Mouse (Mus musculus): Measurements from ENCODE around the gene Macrod2. TPM values are rescaled to one million over a fixed set of nuclear protein-coding genes. Genes with fewer than 3 reads are reported as not detected.

Macrod2 gene
- total and polyA plus RNA-seq, 2 experiments from 2014 or later = 49.7 to 80.7 TPM

DNA sequence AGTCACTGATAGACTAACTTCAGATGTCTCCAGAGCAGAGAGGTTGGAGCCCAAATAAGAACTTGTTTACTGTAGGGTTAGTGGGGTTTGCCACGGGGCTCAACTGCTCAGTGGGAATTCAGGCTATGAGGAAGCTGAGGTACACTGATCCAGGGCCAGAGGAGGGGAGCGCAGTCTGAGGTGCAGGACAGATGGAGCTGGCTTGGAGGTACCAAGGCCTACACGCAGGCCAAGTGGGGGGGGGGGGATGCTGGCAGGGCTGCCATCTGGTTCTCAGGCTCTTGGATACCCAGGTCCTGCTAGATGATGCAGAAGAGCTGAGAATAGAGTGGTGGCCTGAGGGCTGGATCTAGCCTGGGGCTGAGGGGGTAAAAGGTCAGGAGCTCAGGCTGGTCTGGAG lies 1931.6 kb downstream of the Macrod2 start:
- no peak overlapping the region for H3K27ac ChIP-seq (ENCODE audit: low read depth, low read length)
- no peaks in the 10 kb centered on the region for H3K36me3 ChIP-seq (ENCODE audit: insufficient read depth)
- H3K4me3 ChIP-seq (ENCODE audit: low read depth, low read length) = no peak overlapping the region
- H3K9ac ChIP-seq = no peak overlapping the region
- no peak for ATAC-seq
- DNase-seq = no peak
- H3K27me3 ChIP-seq (ENCODE audit: insufficient read depth, low read length) = no peaks in the 10 kb centered on the region
- no peak overlapping the region for H3K4me2 ChIP-seq (ENCODE audit: low read depth)
- 96% methylated on average over 3 of the region's 3 CpGs for WGBS
- no peaks in the 10 kb centered on the region for H3K4me1 ChIP-seq (ENCODE audit: insufficient read depth)
- no peak for TF ChIP-seq CTCF (IDR thresholded peaks at IDR 0.05; ENCODE audit: low read depth)
- H3K9me3 ChIP-seq (ENCODE audit: low read length) = no peaks in the 10 kb centered on the region

DNA sequence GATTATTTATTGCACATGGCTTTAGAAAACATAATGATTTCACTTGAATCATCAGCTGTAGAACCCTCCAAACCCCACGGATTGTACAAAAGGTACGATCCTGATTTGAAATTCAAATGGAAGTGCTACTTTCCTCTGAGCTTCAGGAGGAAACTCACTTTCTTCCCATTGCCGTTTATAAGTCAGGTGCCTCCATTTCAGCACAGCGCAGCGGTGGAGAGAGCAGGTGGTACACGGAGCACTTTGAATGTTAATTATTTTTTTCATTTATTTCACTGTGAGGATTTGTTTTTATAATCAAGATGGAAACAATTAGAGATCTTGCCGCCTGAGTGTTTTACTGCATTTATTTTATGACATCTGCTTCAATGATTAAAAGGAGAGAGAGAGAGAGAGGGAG lies 1934.7 kb downstream of the Macrod2 start:
- Histone ChIP-seq H3K9me3 (ENCODE audit: low read length) (no peaks in the 10 kb centered on the region), H3K4me3 (ENCODE audit: low read depth, low read length) (no peak overlapping the region), H3K36me3 (ENCODE audit: insufficient read depth) (no peaks in the 10 kb centered on the region), H3K9ac (no peak overlapping the region), H3K27ac (ENCODE audit: low read depth, low read length) (no peak overlapping the region), H3K4me1 (ENCODE audit: insufficient read depth) (no peaks in the 10 kb centered on the region; the same call in 1 of the 2 replicates), H3K27me3 (ENCODE audit: insufficient read depth, low read length) (no peaks in the 10 kb centered on the region), H3K4me2 (ENCODE audit: low read depth) (no peak overlapping the region)
- ATAC-seq (peak; percentile 47; the same call in 1 of the 2 replicates), DNase-seq (peak; percentile 41)
- WGBS = 29% methylated on average over 7 of the region's 7 CpGs
- no peak for TF ChIP-seq CTCF (IDR thresholded peaks at IDR 0.05; ENCODE audit: low read depth)

DNA sequence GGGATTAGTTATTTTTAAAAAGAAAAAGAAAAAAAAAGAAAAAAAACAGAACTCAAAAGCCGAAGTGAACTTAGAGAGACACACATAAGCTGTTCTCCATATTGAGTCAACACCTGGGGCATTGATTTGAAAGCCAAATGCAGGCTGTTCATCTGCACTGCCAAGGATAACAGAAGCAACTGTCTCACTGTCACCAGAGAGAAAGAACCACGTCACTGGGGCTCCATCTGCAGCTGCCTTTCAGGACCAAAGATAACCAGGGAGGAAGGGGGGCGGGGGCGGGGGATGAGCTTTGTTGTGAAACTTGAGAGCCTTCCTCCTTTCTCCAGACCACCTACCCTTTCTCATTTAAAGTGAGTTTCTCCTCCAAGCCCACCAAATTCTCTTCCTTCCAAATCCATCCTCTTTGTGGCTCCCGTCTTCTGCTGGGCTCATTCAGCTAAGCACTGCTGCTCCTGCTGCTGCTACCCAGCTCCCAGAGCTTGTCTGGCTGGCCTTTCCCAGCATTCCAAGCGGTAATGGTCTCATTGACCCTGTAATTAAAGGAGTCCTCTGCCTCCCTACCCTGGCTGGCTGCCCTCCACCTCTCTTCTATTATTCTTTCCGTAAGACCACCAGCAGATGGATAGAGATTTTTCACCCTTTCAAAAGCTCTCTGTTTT lies 1939.5 kb downstream of the Macrod2 start:
- Histone ChIP-seq H3K36me3 (ENCODE audit: insufficient read depth) (no peaks in the 10 kb centered on the region), H3K4me2 (ENCODE audit: low read depth) (peak overlapping the region; percentile 16; the same call in 1 of the 2 replicates), H3K4me3 (ENCODE audit: low read depth, low read length) (no peak overlapping the region), H3K9ac (no peak overlapping the region), H3K9me3 (ENCODE audit: low read length) (no peaks in the 10 kb centered on the region), H3K27ac (ENCODE audit: low read depth, low read length) (peak overlapping the region; percentile 81), H3K27me3 (ENCODE audit: insufficient read depth, low read length) (no peaks in the 10 kb centered on the region), H3K4me1 (ENCODE audit: insufficient read depth) (peaks cover 4% of the 10 kb centered on the region; the same call in 1 of the 2 replicates)
- DNase-seq = peak; percentile 89
- 0 out of 2 replicates have a peak, but pooled peaks have one; percentile 19 for TF ChIP-seq CTCF (IDR thresholded peaks at IDR 0.05; ENCODE audit: low read depth)
- WGBS = 4% methylated on average over 7 of the region's 7 CpGs
- ATAC-seq = peak; percentile 91

DNA sequence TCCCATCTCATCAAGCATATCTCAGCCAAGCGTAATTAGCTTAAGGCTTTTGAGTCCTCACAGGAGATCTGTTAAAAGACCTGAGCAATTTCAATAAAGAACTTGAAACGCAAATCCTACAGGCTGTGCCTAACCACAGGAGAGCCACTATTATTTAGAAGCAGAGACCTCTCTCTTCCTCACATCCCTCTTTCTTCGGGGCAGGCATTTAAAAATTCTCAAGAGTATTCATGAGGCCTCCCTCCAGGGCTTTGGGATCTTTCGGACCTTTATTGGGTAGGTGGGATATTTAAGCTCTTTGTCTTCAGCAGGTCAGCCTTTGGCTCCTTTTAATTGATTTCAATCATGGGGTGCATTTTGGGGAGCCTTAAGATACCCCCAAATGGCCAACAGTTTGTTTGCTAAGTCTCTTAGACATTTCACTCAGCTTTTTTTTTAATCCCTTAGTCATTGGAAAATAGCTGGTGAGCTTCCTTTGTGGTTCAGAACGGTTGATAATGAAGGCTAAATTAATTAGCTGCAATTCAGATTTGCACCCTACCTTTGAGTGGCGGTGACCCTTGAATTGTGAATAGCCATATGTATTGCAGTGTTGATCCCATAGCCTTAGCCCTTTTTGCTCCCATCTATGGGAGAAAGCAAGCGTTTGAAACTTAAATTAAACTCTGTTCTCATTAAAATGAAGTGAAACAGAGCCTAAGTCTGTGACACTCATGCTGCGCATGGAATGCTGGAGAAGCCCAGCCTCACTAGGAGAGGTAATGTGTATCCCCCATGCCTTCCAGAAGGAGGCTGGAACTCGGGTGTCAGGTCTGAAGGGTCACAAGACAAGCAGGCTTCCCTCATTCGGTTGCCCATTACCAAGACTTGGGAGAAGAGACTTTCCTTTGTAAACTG lies 1940.2 kb downstream of the Macrod2 start:
- Histone ChIP-seq H3K4me3 (ENCODE audit: low read depth, low read length) (no peak overlapping the region), H3K4me2 (ENCODE audit: low read depth) (no peak overlapping the region), H3K36me3 (ENCODE audit: insufficient read depth) (no peaks in the 10 kb centered on the region), H3K4me1 (ENCODE audit: insufficient read depth) (peaks cover 4% of the 10 kb centered on the region; the same call in 1 of the 2 replicates), H3K9ac (no peak overlapping the region), H3K9me3 (ENCODE audit: low read length) (no peaks in the 10 kb centered on the region), H3K27me3 (ENCODE audit: insufficient read depth, low read length) (no peaks in the 10 kb centered on the region), H3K27ac (ENCODE audit: low read depth, low read length) (peak overlapping the region; percentile 81)
- DNase-seq (peak; percentile 14), ATAC-seq (no peak)
- 11% methylated on average over 10 of the region's 10 CpGs for WGBS
- TF ChIP-seq CTCF (IDR thresholded peaks at IDR 0.05; ENCODE audit: low read depth) = no peak

DNA sequence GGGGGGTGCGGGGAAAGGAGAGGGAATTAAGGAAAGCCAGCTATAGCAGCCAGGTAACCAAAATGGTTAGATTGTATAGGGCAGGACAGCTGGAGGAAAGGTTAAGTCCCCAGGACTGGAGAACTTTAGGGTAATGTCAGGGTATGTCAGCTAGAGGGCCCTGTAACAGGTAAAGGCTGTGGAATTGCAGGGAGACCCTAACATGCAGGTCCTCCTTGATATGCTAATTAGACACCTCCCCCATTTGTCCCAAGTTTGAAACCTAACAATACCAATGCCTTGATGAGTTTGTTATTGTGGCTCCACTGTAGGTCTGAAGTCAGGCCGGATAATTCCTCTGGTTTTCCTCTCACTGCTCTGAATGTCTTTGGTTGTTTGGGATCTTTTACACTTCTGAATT lies 1948.9 kb downstream of the Macrod2 start:
- ATAC-seq = no peak
- DNase-seq = no peak
- Histone ChIP-seq H3K9ac (no peak overlapping the region), H3K4me2 (ENCODE audit: low read depth) (no peak overlapping the region), H3K9me3 (ENCODE audit: low read length) (no peaks in the 10 kb centered on the region), H3K27me3 (ENCODE audit: insufficient read depth, low read length) (no peaks in the 10 kb centered on the region; the same call in 1 of the 2 replicates), H3K36me3 (ENCODE audit: insufficient read depth) (no peaks in the 10 kb centered on the region), H3K27ac (ENCODE audit: low read depth, low read length) (no peak overlapping the region), H3K4me1 (ENCODE audit: insufficient read depth) (no peaks in the 10 kb centered on the region), H3K4me3 (ENCODE audit: low read depth, low read length) (no peak overlapping the region)
- 30% methylated on average over 2 of the region's 2 CpGs for WGBS
- TF ChIP-seq CTCF (IDR thresholded peaks at IDR 0.05; ENCODE audit: low read depth) = no peak

DNA sequence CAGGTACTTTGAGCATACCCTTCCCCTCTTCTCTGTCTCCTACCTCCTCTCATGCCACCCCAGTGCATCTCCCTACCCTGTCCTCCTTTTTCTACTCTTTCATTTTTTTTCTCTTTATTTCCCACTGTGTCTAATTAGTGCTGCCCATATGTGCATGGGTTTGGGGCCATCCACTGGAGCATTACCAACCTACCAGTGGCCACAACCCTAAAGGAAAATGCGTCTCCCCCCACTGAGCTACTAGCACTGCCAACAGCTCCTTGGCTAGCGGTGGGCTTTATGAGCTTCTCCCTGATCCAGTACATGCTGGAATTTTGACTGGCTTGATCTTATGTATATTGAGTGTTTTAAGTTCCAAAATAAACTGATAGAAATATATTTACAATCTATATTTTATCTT lies 1949.6 kb downstream of the Macrod2 start:
- DNase-seq (no peak), ATAC-seq (no peak)
- WGBS = 69% methylated on average over 2 of the region's 2 CpGs

DNA sequence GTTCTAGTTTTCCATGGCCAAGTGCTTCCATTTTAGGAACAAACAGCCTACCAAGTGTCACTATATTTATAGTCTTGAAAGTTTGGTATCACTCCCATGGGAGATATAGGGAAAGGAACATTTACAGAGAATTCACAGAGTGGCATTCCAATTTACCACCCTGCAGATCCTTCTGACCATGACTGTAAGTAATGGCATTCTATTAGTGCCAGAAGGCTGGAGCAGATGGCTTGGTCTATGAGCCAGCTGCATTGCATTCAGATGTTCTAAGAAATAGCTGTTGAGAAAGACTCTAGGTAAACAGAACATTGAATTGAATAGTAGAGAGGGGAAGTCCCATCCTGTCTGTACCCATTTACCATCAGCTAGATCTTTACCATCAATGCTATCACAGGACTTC lies 1954.7 kb downstream of the Macrod2 start:
- Histone ChIP-seq H3K9me3 (ENCODE audit: low read length) (no peaks in the 10 kb centered on the region), H3K4me1 (ENCODE audit: insufficient read depth) (no peaks in the 10 kb centered on the region), H3K9ac (no peak overlapping the region), H3K4me2 (ENCODE audit: low read depth) (no peak overlapping the region), H3K27ac (ENCODE audit: low read depth, low read length) (no peak overlapping the region), H3K36me3 (ENCODE audit: insufficient read depth) (no peaks in the 10 kb centered on the region), H3K27me3 (ENCODE audit: insufficient read depth, low read length) (no peaks in the 10 kb centered on the region), H3K4me3 (ENCODE audit: low read depth, low read length) (no peak overlapping the region)
- ATAC-seq = no peak
- no peak for DNase-seq
- no peak for TF ChIP-seq CTCF (IDR thresholded peaks at IDR 0.05; ENCODE audit: low read depth)

More for the DNA sequence above, 1949.6 kb downstream of the Macrod2 start:
- H3K4me2 ChIP-seq (ENCODE audit: low read depth) = no peak overlapping the region
- H3K9ac ChIP-seq = no peak overlapping the region
- H3K36me3 ChIP-seq (ENCODE audit: insufficient read depth) = no peaks in the 10 kb centered on the region
- no peak overlapping the region for H3K27ac ChIP-seq (ENCODE audit: low read depth, low read length)
- TF ChIP-seq CTCF (IDR thresholded peaks at IDR 0.05; ENCODE audit: low read depth) = no peak
- H3K27me3 ChIP-seq (ENCODE audit: insufficient read depth, low read length) = no peaks in the 10 kb centered on the region; the same call in 1 of the 2 replicates
- no peaks in the 10 kb centered on the region for H3K9me3 ChIP-seq (ENCODE audit: low read length)
- H3K4me1 ChIP-seq (ENCODE audit: insufficient read depth) = no peaks in the 10 kb centered on the region
- no peak overlapping the region for H3K4me3 ChIP-seq (ENCODE audit: low read depth, low read length)

All from forebrain, postnatal 0 days (tissue).